Mouse (Mus musculus) C2C12 (cell line): ENCODE results near the gene Pard3. TPM values are rescaled to one million over a fixed set of nuclear protein-coding genes. Genes with fewer than 3 reads are reported as not detected.

Experiments used
- H3K27me3 ChIP-seq: one replicate; pipeline ENCODE4 v1.6.1; 2011; ENCODE audit not compliant: control insufficient read depth, insufficient read depth, insufficient read length
- H3K36me3 ChIP-seq: one replicate; pipeline ENCODE4 v1.6.1; 2011; ENCODE audit not compliant: control insufficient read depth, insufficient read depth
- H3K4me3 ChIP-seq: one replicate; pipeline ENCODE4 v1.5.1; 2011; ENCODE audit warnings: mild to moderate bottlenecking, control low read depth; ENCODE audit not compliant: poor library complexity, insufficient read depth, severe bottlenecking
- H3K79me2 ChIP-seq: one replicate; pipeline ENCODE4 v1.6.1; 2011; ENCODE audit not compliant: control insufficient read depth, insufficient read depth
- H3K79me3 ChIP-seq: one replicate; pipeline ENCODE4 v1.6.1; 2011; ENCODE audit warnings: low read depth, control low read depth
- H3ac ChIP-seq: one replicate; pipeline ENCODE3; 2011; ENCODE audit warnings: low read depth; ENCODE audit not compliant: control insufficient read depth, insufficient read length
- CEBPB ChIP-seq: IDR thresholded peaks from one replicate; pipeline ENCODE4 v1.6.1; 2011; ENCODE audit warnings: low read depth, mild to moderate bottlenecking, control low read depth, moderate library complexity
- CTCF ChIP-seq: IDR thresholded peaks from one replicate; pipeline ENCODE4 v1.5.1; 2011; ENCODE audit not compliant: control insufficient read depth, insufficient read depth, insufficient read length
- FOSL1 ChIP-seq: IDR thresholded peaks from one replicate; pipeline ENCODE4 v1.8.0; 2011; ENCODE audit warnings: mild to moderate bottlenecking, low read length; ENCODE audit not compliant: poor library complexity, insufficient read depth, severe bottlenecking
- MAX ChIP-seq: IDR thresholded peaks from one replicate; pipeline ENCODE4 v1.6.1; 2011; ENCODE audit warnings: mild to moderate bottlenecking, control low read depth
- MYOD1 ChIP-seq: IDR thresholded peaks from one replicate; pipeline ENCODE4 v1.6.1; 2011; ENCODE audit warnings: low read depth; ENCODE audit not compliant: control insufficient read depth, insufficient read length
- MYOG ChIP-seq: IDR thresholded peaks from one replicate; pipeline ENCODE4 v1.6.1; 2011; ENCODE audit not compliant: control insufficient read depth, insufficient read length; ENCODE audit errors: extremely low read depth
- USF1 ChIP-seq: IDR thresholded peaks from one replicate; pipeline ENCODE4 v1.6.1; 2011; ENCODE audit warnings: low read depth, mild to moderate bottlenecking, control low read depth, moderate library complexity
- polyA plus RNA-seq: library from polyadenylated mRNA; unstranded; fragments of >200 nt; fragmentation: generic; extraction: Trizol; gene quantifications from one replicate; pipeline ENCODE4 v1.2.1, GENCODE M21; 2012; ENCODE audit warnings: missing spikeins

Pard3 gene
- polyA plus RNA-seq, 1 experiment: 8.4 TPM

DNA sequence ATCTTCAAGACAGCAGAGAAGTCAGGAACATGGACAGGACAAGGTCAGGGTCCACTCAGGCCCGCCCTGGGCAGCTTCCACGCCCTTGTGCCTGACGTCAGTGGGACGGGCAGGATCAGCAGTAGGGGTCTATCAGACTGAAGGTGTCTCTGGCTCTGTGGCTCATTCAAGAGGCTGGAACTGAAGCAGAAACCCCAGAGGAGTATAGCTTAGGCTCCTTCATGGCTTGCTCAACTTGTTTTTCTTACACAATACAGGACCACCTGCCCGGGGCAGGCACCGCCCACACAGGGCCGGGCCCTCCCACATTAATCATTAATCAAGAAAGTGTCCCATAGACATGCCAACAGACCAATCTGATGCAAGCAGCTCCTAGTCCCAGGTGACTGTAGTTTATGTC is 12.8 kb downstream of the Pard3 start:
- Histone ChIP-seq H3K4me3 (no peak overlapping the region), H3K79me2 (peaks cover 99% of the 10 kb centered on the region), H3ac (no peak overlapping the region), H3K79me3 (peaks cover 74% of the 10 kb centered on the region), H3K27me3 (no peaks in the 10 kb centered on the region), H3K36me3 (no peaks in the 10 kb centered on the region)
- TF ChIP-seq CTCF (no peak), MYOD1 (no peak)

DNA sequence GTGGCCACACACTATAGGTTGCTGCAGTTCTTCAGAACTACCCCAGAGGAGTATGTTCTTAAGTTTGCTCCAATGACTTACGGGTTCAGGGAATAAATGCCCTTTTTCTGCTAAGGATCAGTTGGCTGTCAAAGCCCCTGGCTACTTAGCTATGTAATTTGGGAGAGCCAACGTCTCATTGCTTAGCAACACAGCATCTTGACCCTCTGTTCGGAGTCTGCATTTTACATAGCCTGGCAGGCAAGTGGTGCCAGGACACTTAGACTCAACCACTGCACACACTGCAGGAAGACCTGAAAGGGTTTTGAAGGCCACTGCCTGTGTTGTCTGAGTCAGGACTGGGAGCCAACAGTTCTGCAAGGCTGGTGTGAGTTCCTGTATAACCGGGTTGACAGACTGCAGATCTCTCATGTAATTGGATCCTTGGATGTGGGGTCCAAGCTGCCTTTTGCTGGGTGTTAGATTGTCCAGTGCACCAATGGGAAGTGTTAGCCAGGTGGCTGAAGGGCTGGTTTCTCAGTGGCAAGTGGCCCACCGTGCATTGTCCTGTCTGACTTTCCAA is 15.6 kb downstream of the Pard3 start:
- H3K79me2 ChIP-seq: peaks cover 99% of the 10 kb centered on the region
- TF ChIP-seq MAX: no peak
- TF ChIP-seq CEBPB: no peak
- TF ChIP-seq MYOG: no peak
- TF ChIP-seq MYOD1: no peak
- no peak for TF ChIP-seq USF1
- TF ChIP-seq FOSL1: no peak
- TF ChIP-seq CTCF: no peak
- H3K36me3 ChIP-seq: no peaks in the 10 kb centered on the region
- H3K27me3 ChIP-seq: no peaks in the 10 kb centered on the region
- H3ac ChIP-seq: no peak overlapping the region
- H3K79me3 ChIP-seq: peaks cover 72% of the 10 kb centered on the region
- H3K4me3 ChIP-seq: no peak overlapping the region

- Histone ChIP-seq H3ac (no peak overlapping the region), H3K79me3 (peaks cover 63% of the 10 kb centered on the region), H3K27me3 (no peaks in the 10 kb centered on the region), H3K4me3 (no peak overlapping the region), H3K36me3 (no peaks in the 10 kb centered on the region), H3K79me2 (peaks cover 98% of the 10 kb centered on the region)
- TF ChIP-seq MYOD1: no peak
- TF ChIP-seq MAX: no peak
- no peak for TF ChIP-seq CEBPB
- TF ChIP-seq FOSL1: no peak
- TF ChIP-seq MYOG: no peak
- TF ChIP-seq USF1: no peak
- TF ChIP-seq CTCF: no peak
Measured at GRCm38 (mm10) chr8:127081297-127081696, 17.6 kb downstream of the Pard3 start.

- Histone ChIP-seq H3K36me3 (no peaks in the 10 kb centered on the region), H3K79me2 (peaks cover 95% of the 10 kb centered on the region), H3K79me3 (peaks cover 57% of the 10 kb centered on the region), H3ac (no peak overlapping the region), H3K4me3 (no peak overlapping the region), H3K27me3 (no peaks in the 10 kb centered on the region)
- TF ChIP-seq MYOG (no peak), MYOD1 (no peak), FOSL1 (no peak), CTCF (no peak), USF1 (no peak)
Measured at GRCm38 (mm10) chr8:127082486-127082885, 18.8 kb downstream of the Pard3 start.

DNA sequence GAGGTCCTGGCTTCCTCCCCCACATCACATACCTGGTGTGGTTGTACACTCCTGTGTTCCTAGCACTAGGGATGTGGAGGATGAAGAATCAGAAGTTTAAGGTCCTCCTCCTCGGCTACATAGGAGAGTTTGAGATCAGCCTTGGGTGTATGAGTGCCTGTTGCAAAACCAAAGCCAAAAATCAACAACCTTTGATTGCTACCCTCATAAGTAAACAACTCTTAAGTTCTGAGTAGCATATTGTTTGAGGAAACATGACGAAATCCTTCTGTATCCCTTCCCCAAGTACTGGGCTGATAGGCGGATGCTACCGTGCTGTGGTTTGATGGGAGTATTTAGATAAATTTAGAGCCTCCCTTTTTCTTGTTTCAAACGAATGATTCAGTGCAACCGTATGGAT is 20.9 kb downstream of the Pard3 start:
- H3ac ChIP-seq: no peak overlapping the region
- TF ChIP-seq CTCF (no peak), FOSL1 (no peak), CEBPB (no peak), USF1 (no peak)
- no peaks in the 10 kb centered on the region for H3K27me3 ChIP-seq
- peaks cover 95% of the 10 kb centered on the region for H3K79me2 ChIP-seq
- H3K79me3 ChIP-seq: peaks cover 58% of the 10 kb centered on the region
- H3K36me3 ChIP-seq: no peaks in the 10 kb centered on the region
- H3K4me3 ChIP-seq: no peak overlapping the region

- no peaks in the 10 kb centered on the region for H3K27me3 ChIP-seq
- TF ChIP-seq MAX: no peak
- TF ChIP-seq CEBPB: no peak
- no peak for TF ChIP-seq USF1
- TF ChIP-seq MYOG: no peak
- no peak for TF ChIP-seq MYOD1
- TF ChIP-seq FOSL1: no peak
- no peak for TF ChIP-seq CTCF
- H3K4me3 ChIP-seq: no peak overlapping the region
- no peak overlapping the region for H3ac ChIP-seq
- H3K36me3 ChIP-seq: no peaks in the 10 kb centered on the region
- H3K79me3 ChIP-seq: peaks cover 70% of the 10 kb centered on the region
- H3K79me2 ChIP-seq: peaks cover 95% of the 10 kb centered on the region
Measured at GRCm38 (mm10) chr8:127087434-127087833, 23.7 kb downstream of the Pard3 start.
